Mouse (Mus musculus) kidney, postnatal 0 days (tissue): ENCODE results near the gene Agmo. TPM values are rescaled to one million over a fixed set of nuclear protein-coding genes. Genes with fewer than 3 reads are reported as not detected.
A peak's percentile ranks its signal among the peaks of the same experiment; 100 is the strongest.

Experiments
- ATAC-seq: fragments of 200-750 bp; cut with Nextera tagmentation; replicated peaks from 2 replicates; pipeline ENCODE4 v1.8.0; 2017; ENCODE audit warnings: low read depth, moderate number of reproducible peaks, moderate TSS enrichment, moderate library complexity; ENCODE audit not compliant: low FRiP score
- DNase-seq: peaks from one replicate; pipeline ENCODE4 v3.0.0-alpha.2; 2016; ENCODE audit warnings: low spot score
- H3K27ac ChIP-seq: fragments of 300-500 bp; sonication (generic); 2 replicates; pipeline ENCODE4 v1.5.1; 2014; ENCODE audit warnings: mild to moderate bottlenecking
- H3K27me3 ChIP-seq: fragments of 300-500 bp; sonication (generic); 2 replicates; pipeline ENCODE4 v1.6.1; 2014; ENCODE audit warnings: low read length, mixed read lengths; ENCODE audit not compliant: insufficient read depth
- H3K36me3 ChIP-seq: fragments of 300-500 bp; sonication (generic); 2 replicates; pipeline ENCODE4 v1.6.1; 2014; ENCODE audit warnings: low read length, mixed read lengths; ENCODE audit not compliant: insufficient read depth
- H3K4me1 ChIP-seq: fragments of 300-500 bp; sonication (generic); replicated peaks from 2 replicates; pipeline ENCODE4 v1.6.1; 2014; ENCODE audit warnings: antibody characterized with exemption, low read length, mixed read lengths; ENCODE audit not compliant: insufficient read depth
- H3K4me2 ChIP-seq: fragments of 300-500 bp; sonication (generic); 2 replicates; pipeline ENCODE4 v1.6.1; 2014; ENCODE audit warnings: mild to moderate bottlenecking, low read length, moderate library complexity, mixed read lengths
- H3K4me3 ChIP-seq: fragments of 300-500 bp; sonication (generic); replicated peaks from 2 replicates; pipeline ENCODE4 v1.5.1; 2014; ENCODE audit warnings: low read depth, low read length
- H3K9ac ChIP-seq: fragments of 300-500 bp; sonication (generic); 2 replicates; pipeline ENCODE4 v1.6.1; 2014; ENCODE audit warnings: low read depth, low read length
- H3K9me3 ChIP-seq: fragments of 300-500 bp; sonication (generic); replicated peaks from 2 replicates; pipeline ENCODE4 v1.6.1; 2016; ENCODE audit warnings: low read length, inconsistent platforms, mixed read lengths
- CTCF ChIP-seq: IDR thresholded peaks from 2 replicates; pipeline ENCODE4 v1.5.1; 2016; ENCODE audit warnings: antibody characterized with exemption, low read depth, mild to moderate bottlenecking, moderate library complexity
- WGBS: fragments of 180-500 bp; shearing (Covaris S2); extraction: QIAGEN DNeasy Blood & Tissue Kit; methylation state at CpG from one replicate; pipeline ENCODE4 v1.1.7; 2014; 5-methylcytosine and 5-hydroxymethylcytosine counted together
- polyA plus RNA-seq: library from polyadenylated mRNA; unstranded; fragments of >200 nt; fragmentation: Nextera tagmentation; extraction: Ambion mirVana; gene quantifications from 2 replicates; pipeline ENCODE4 v1.2.1, GENCODE M21; 2015

The Agmo gene
- polyA plus RNA-seq, 1 experiment from 2014 or later, result 0.92 TPM

DNA sequence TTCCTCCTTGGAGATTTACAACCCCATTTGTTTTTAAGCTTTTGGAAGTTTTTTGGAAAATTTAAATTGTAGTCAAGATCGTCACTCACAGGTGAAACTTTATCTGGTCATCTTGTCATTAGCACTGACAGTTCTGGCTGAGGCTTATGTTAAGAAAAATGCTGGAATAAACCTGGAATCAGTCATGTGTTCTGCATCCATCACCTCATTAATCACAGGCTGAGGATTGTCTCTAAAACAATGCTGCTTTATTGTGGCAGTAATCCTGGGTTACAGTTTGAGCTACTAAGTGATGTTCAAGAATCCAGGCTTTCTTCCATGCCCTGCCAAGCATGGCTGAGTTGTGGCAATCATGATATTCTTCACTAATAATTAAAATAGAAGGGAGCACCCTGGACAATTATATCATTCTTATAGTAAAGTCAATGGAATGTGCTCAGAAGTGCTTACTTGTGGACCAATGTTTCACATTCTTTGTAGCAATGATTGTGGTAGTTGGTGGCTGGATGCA, 65.6 kb downstream of the Agmo start:
- Histone ChIP-seq H3K36me3 (no peaks in the 10 kb centered on the region), H3K9me3 (no peaks in the 10 kb centered on the region), H3K27me3 (no peaks in the 10 kb centered on the region), H3K4me3 (no peak overlapping the region), H3K9ac (no peak overlapping the region), H3K4me2 (no peak overlapping the region), H3K27ac (no peak overlapping the region), H3K4me1 (no peaks in the 10 kb centered on the region)
- peak; percentile 40 for DNase-seq
- no peak for TF ChIP-seq CTCF
- 5% methylated on average over 1 of the region's 1 CpGs for WGBS
- ATAC-seq, result no peak

DNA sequence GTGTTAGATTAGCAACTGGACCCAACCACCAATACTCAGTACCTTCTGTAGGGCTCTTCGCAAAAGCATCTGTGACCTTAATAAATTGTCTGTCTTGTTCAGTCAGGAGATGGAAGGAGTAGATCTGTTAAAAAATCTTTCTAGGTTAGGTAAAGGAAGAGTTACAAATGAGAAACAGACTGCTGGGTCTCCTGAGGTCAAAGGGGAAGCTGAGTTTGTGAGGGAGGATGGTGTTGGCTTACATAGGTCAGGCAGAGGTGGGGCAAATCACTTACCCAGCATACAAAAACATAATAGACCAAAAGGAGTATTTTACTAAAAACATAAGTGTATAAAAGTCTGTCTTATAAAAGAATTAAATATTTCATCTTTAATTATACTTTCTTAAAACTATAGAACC, 69.3 kb downstream of the Agmo start:
- Histone ChIP-seq H3K27me3 (no peaks in the 10 kb centered on the region), H3K27ac (no peak overlapping the region), H3K4me3 (no peak overlapping the region), H3K36me3 (no peaks in the 10 kb centered on the region), H3K9me3 (no peaks in the 10 kb centered on the region), H3K4me1 (no peaks in the 10 kb centered on the region), H3K9ac (no peak overlapping the region), H3K4me2 (no peak overlapping the region)
- ATAC-seq (no peak), DNase-seq (no peak)
- no peak for TF ChIP-seq CTCF
- WGBS, result 43% methylated on average over 1 of the region's 1 CpGs

DNA sequence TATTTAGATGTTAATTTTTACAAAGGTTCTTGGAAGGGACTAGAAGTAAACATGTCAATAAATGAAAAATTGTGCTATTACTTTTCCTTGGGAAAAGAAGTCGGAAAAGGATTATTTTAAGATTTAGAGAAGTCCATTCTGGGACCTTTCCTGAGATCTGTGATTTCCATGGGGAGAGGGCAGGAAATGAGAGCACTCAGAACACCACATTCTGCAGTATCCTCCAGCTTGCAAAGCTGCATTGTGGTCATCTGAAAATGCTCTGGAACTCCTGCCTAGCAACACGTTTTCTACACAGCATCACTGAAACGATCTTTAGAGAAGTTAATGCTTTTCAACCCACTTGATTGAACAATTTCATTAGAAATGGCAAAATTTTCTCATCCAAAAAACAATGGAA, 81.4 kb downstream of the Agmo start:
- Histone ChIP-seq H3K4me1 (no peaks in the 10 kb centered on the region), H3K9me3 (no peaks in the 10 kb centered on the region), H3K27me3 (no peaks in the 10 kb centered on the region), H3K27ac (no peak overlapping the region), H3K4me2 (no peak overlapping the region), H3K36me3 (no peaks in the 10 kb centered on the region), H3K9ac (no peak overlapping the region), H3K4me3 (no peak overlapping the region)
- DNase-seq (no peak), ATAC-seq (no peak)
- TF ChIP-seq CTCF, result no peak
- 45% methylated on average over 3 of the region's 3 CpGs for WGBS

DNA sequence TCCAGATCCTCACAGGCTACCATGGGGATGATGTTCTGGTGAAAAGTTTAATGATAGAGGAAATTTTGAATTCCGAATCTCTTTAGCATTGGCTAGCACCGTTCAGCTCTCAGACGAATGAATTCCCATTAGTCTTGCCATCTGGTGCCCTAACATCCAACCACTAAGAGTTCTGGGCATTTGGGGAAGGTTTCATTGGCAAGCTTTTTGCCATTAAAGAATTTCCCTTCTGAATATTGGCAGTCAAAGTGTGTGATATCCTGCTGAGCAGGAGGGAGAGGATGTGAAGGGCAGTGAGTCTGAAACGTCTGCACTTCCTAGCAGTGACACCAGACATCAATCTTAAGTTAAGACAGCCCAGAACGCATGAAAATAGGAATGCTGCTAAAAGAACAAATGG, 93.5 kb downstream of the Agmo start:
- TF ChIP-seq CTCF, result no peak
- no peak for DNase-seq
- 54% methylated on average over 5 of the region's 5 CpGs for WGBS

DNA sequence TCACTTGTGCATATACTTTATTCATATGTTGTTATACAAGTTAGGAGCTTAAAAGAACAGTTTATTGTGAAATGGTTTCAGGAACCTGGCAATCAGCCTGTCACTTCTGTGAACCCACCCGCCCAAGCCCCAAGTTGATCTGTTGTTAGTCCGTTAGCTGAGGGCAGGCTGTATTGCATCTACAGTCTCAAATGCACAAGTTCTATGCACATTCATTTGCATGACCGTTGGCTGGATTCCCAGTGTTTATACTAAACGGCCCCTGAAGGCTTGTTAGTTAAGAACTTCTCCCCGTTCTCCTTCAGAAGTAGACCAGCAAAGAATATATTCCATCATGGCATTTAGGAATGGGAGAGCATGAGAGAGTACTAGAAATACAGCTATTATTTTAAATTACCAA, 102.8 kb downstream of the Agmo start:
- DNase-seq (peak; percentile 11), ATAC-seq (no peak)
- Histone ChIP-seq H3K4me2 (no peak overlapping the region), H3K9ac (no peak overlapping the region), H3K27me3 (no peaks in the 10 kb centered on the region), H3K9me3 (no peaks in the 10 kb centered on the region), H3K36me3 (no peaks in the 10 kb centered on the region), H3K4me1 (no peaks in the 10 kb centered on the region), H3K4me3 (no peak overlapping the region), H3K27ac (no peak overlapping the region)
- no peak for TF ChIP-seq CTCF
- WGBS, result 51% methylated on average over 5 of the region's 5 CpGs

More for the DNA sequence above, 93.5 kb downstream of the Agmo start:
- Histone ChIP-seq H3K9ac (no peak overlapping the region), H3K27me3 (no peaks in the 10 kb centered on the region), H3K9me3 (no peaks in the 10 kb centered on the region), H3K27ac (no peak overlapping the region), H3K4me3 (no peak overlapping the region), H3K4me2 (no peak overlapping the region), H3K4me1 (no peaks in the 10 kb centered on the region), H3K36me3 (no peaks in the 10 kb centered on the region)
- ATAC-seq, result no peak

DNA sequence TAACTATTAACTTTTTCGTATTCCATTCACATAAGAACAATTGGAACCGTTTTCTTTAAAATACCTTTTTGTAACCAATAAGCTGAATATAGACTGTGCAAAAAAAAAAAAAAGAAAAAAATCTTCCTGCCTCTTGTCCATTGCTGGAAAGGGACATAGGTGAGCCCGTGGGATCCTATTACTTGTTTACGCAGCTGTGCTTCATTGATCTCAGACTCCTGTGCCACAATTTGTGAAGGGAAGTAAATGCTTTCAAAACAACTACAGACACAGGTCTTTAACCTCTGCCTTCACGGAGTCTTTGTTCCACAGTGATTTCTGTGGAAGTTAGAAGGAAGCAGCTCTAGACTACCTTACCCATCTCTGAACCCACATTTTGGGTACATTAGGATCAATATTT, 104.3 kb downstream of the Agmo start:
- TF ChIP-seq CTCF, result no peak
- H3K9me3 ChIP-seq, result no peaks in the 10 kb centered on the region
- DNase-seq, result peak; percentile 30
- H3K36me3 ChIP-seq, result no peaks in the 10 kb centered on the region
- H3K27me3 ChIP-seq, result no peaks in the 10 kb centered on the region
- H3K9ac ChIP-seq, result no peak overlapping the region
- no peak for ATAC-seq
- H3K4me2 ChIP-seq, result no peak overlapping the region
- no peak overlapping the region for H3K27ac ChIP-seq
- no peak overlapping the region for H3K4me3 ChIP-seq
- WGBS, result 23% methylated on average over 5 of the region's 5 CpGs
- H3K4me1 ChIP-seq, result no peaks in the 10 kb centered on the region

DNA sequence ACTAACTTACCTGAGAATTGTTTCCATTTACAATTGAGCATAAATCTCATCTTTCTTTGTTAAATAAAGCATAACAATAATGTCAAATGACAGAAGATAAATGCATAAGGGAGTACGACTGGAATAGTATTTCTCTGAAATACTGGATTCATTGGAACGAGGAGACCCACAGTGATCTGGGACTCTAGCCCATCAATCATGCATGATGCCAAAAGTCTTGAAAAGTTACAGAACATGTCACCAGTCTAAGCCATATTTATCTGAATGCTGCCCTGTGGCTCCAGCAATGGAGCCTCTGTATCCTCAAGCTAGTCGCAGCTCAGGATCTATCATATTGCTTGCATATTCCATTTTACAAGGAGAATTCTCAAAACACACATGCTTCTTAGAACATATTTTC, 150.9 kb downstream of the Agmo start:
- no peak for ATAC-seq
- WGBS, result 56% methylated on average over 3 of the region's 3 CpGs
- TF ChIP-seq CTCF, result no peak
- DNase-seq, result no peak
- H3K9ac ChIP-seq, result no peak overlapping the region
- H3K27ac ChIP-seq, result no peak overlapping the region
- H3K4me1 ChIP-seq, result no peaks in the 10 kb centered on the region
- no peaks in the 10 kb centered on the region for H3K36me3 ChIP-seq
- H3K4me2 ChIP-seq, result no peak overlapping the region
- H3K9me3 ChIP-seq, result no peaks in the 10 kb centered on the region
- no peak overlapping the region for H3K4me3 ChIP-seq
- H3K27me3 ChIP-seq, result no peaks in the 10 kb centered on the region
